In the genomic region with DNA sequence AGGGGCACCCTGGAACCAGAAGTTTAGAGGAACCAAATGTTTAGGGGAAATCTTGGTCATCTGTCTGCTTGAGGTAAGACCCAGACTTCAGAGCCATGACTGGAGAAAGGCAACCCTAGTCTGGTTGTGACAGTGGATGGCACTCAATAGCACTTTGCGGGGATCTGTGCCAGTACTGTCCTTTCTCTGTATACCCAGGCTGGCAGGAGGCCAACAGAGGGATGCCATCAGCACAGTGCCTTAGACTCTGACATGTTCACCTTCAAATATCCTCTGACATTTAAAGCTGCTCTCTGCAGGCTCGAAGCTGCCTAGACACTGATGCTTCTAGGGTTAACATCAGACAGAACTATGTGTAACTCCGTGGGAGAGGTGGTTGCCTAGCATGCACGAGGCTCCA, we compare ENCODE assay signal across 18 mouse cellular contexts. TPM values are rescaled to one million over a fixed set of nuclear protein-coding genes. Genes with fewer than 3 reads are reported as not detected.
DNase-seq lines count a peak whose midpoint lies in the region; ATAC-seq and TF ChIP-seq lines count a peak whose summit lies in the region.
"Had no signal": no experiment of that assay in that cellular context is flagged by ENCODE, and none has a peak within 500 bp of the region (broad histone marks: within the 10 kb centered on the region; RNA-seq: fewer than 3 reads in every experiment).

No protein-coding gene starts in this region.

- 0 out of 2 replicates have a peak, but pooled peaks cover 5% of the 10 kb centered on the region for H3K9me3 ChIP-seq in liver, embryonic 12.5 days (replicated peaks)

- no peaks in the 10 kb centered on the region for H3K4me1 ChIP-seq in liver, adult 2 months (ENCODE audit: control insufficient read depth, insufficient read depth, low read length)
- H3K4me1 ChIP-seq in liver, embryonic 12.5 days = no peaks in the 10 kb centered on the region
- H3K4me1 ChIP-seq: limb, embryonic 12.5 days had no signal

- H3K4me3 ChIP-seq in liver, adult 2 months (ENCODE audit: insufficient read depth, low read depth, low read length) = no peak overlapping the region
- H3K4me3 ChIP-seq in liver, embryonic 12.5 days = no peak overlapping the region
- H3K4me3 ChIP-seq: erythroblast, embryonic 14.5 days; limb, embryonic 12.5 days had no signal

- no peak overlapping the region for H3K9ac ChIP-seq in liver, adult 2 months (ENCODE audit: low read depth, low read length)
- no peak overlapping the region for H3K9ac ChIP-seq in liver, embryonic 12.5 days
- H3K9ac ChIP-seq: limb, embryonic 12.5 days; liver, postnatal 0 days had no signal

- H3K79me2 ChIP-seq in liver, adult 2 months (ENCODE audit: control insufficient read depth, insufficient read depth, low read length) = no peaks in the 10 kb centered on the region

- no peaks in the 10 kb centered on the region for H3K27me3 ChIP-seq in liver, adult 2 months (ENCODE audit: control insufficient read depth, insufficient read depth, low read length)
- H3K27me3 ChIP-seq in liver, embryonic 12.5 days (replicated peaks) = no peaks in the 10 kb centered on the region
- H3K27me3 ChIP-seq: limb, embryonic 12.5 days had no signal

- no peak for TF ChIP-seq CTCF in liver, adult 2 months (IDR thresholded peaks at IDR 0.05; ENCODE audit: low read depth, low read length)

- H3K4me2 ChIP-seq in liver, embryonic 12.5 days = no peak overlapping the region
- H3K4me2 ChIP-seq: limb, embryonic 12.5 days had no signal

- H3K36me3 ChIP-seq in liver, adult 2 months (ENCODE audit: control insufficient read depth, insufficient read depth, low read length) = peaks cover 2% of the 10 kb centered on the region; the same call in 1 of the 2 replicates
- peaks cover 10% of the 10 kb centered on the region for H3K36me3 ChIP-seq in liver, embryonic 12.5 days

- 40% methylated on average over 4 of the region's 4 CpGs for WGBS in liver, adult 2 months
- WGBS in liver, embryonic 12.5 days (ENCODE audit: insufficient replicate concordance) = 65% methylated on average over 4 of the region's 4 CpGs

- 0 out of 2 replicates have a peak, but pooled peaks have one; percentile 45 for ATAC-seq in cerebellum, adult (ENCODE audit: insufficient number of reproducible peaks, low FRiP score, low TSS enrichment)
- ATAC-seq in liver, embryonic 12.5 days = no peak
- ATAC-seq in CD4-positive, CD25-positive, alpha-beta regulatory T cell, adult 4 months = no peak
- ATAC-seq: intestine, embryonic 16.5 days; liver, postnatal 0 days had no signal

- DNase-seq in cerebellum, postnatal 4 days (ENCODE audit: low spot score in 2 of 2) = no peak
- peak; percentile 31 for DNase-seq in liver, adult 2 months (ENCODE audit: extremely low read depth, low read depth, low spot score)
- DNase-seq in adrenal gland, postnatal 25 days = peak; percentile 39
- peak; percentile 47 for DNase-seq in cerebellum, adult 9-11 months
- DNase-seq in lung, postnatal 14 days = no peak
- DNase-seq: gastrocnemius, postnatal 36 days; kidney, postnatal 14 days; layer of hippocampus, postnatal 36 days; liver, postnatal 0 days had no signal

- TF ChIP-seq POLR2A in liver, adult 2 months (IDR thresholded peaks at IDR 0.05; ENCODE audit: extremely low read depth, insufficient read depth, low read length) = no peak

- no peak overlapping the region for H3K27ac ChIP-seq in liver, adult 2 months (replicated peaks; ENCODE audit: insufficient read depth, low read depth, low read length)
- no peak overlapping the region for H3K27ac ChIP-seq in liver, embryonic 12.5 days
- H3K27ac ChIP-seq: limb, embryonic 12.5 days had no signal

RNA-seq across cellular contexts. Expression of gene Mmp21, which starts 0.4 kb away (rescaled TPM):
- total RNA-seq in liver, adult 2 months (2014; rRNA removed) = not detected in 2 replicates
- polyA plus RNA-seq in liver, adult 2 months (2012; rRNA removed) = not detected in 2 replicates
- polyA plus RNA-seq in liver, embryonic 12.5 days (2016; fragmentation: Nextera tagmentation; extraction: Ambion mirVana) = not detected in 2 replicates
- not detected in 2 replicates for total RNA-seq in adrenal gland, postnatal 25 days (2021)
- under 1 TPM in 1 of 2 experiments, not detected in 1; 0.47 TPM for polyA plus RNA-seq in CD4-positive, CD25-positive, alpha-beta regulatory T cell, adult 4 months (2017; shearing (Covaris generic))
- total RNA-seq: gastrocnemius, postnatal 36 days; hematopoietic stem cell, adult 5-6 weeks; megakaryocyte progenitor cell, adult 5-6 weeks; monocyte, adult 5-6 weeks had no signal
- polyA plus RNA-seq: intestine, embryonic 16.5 days; limb, embryonic 12.5 days had no signal

RNA-seq across cellular contexts. Expression of gene Bccip, which starts 29.7 kb away (rescaled TPM):
- total RNA-seq in liver, adult 2 months (2014; rRNA removed) = 72.8 and 76.0 TPM in 2 replicates
- 32.1 and 32.2 TPM in 2 replicates for polyA plus RNA-seq in liver, adult 2 months (2012; rRNA removed)
- 132 and 135 TPM in 2 replicates for polyA plus RNA-seq in liver, embryonic 12.5 days (2016; fragmentation: Nextera tagmentation; extraction: Ambion mirVana)
- 54.8 and 64.9 TPM in 2 replicates for total RNA-seq in adrenal gland, postnatal 25 days (2021)
- 100 to 1,000 TPM; 159 to 194 TPM for polyA plus RNA-seq in CD4-positive, CD25-positive, alpha-beta regulatory T cell, adult 4 months (2017; shearing (Covaris generic))

RNA-seq across cellular contexts. Expression of gene Uros, which starts 30.4 kb away (rescaled TPM):
- total RNA-seq in liver, adult 2 months (2014; rRNA removed) = 21.6 and 26.6 TPM in 2 replicates
- polyA plus RNA-seq in liver, adult 2 months (2012; rRNA removed) = 21.4 and 23.9 TPM in 2 replicates
- polyA plus RNA-seq in liver, embryonic 12.5 days (2016; fragmentation: Nextera tagmentation; extraction: Ambion mirVana) = 180 and 189 TPM in 2 replicates
- 15.5 and 18.2 TPM in 2 replicates for total RNA-seq in adrenal gland, postnatal 25 days (2021)
- polyA plus RNA-seq in CD4-positive, CD25-positive, alpha-beta regulatory T cell, adult 4 months (2017; shearing (Covaris generic)) = 10 to 100 TPM; 37.8 to 38.8 TPM

RNA-seq across cellular contexts. Expression of gene Edrf1, which starts 42.1 kb away (rescaled TPM):
- total RNA-seq in liver, adult 2 months (2014; rRNA removed) = 17.8 and 18.7 TPM in 2 replicates
- 6.4 and 8.0 TPM in 2 replicates for polyA plus RNA-seq in liver, adult 2 months (2012; rRNA removed)
- polyA plus RNA-seq in liver, embryonic 12.5 days (2016; fragmentation: Nextera tagmentation; extraction: Ambion mirVana) = 18.6 and 19.2 TPM in 2 replicates
- total RNA-seq in adrenal gland, postnatal 25 days (2021) = 20.7 and 22.8 TPM in 2 replicates
- polyA plus RNA-seq in CD4-positive, CD25-positive, alpha-beta regulatory T cell, adult 4 months (2017; shearing (Covaris generic)) = 10 to 100 TPM; 16.4 to 18.5 TPM

Comparison
In these comparisons a context has a peak if more than half of its experiments do, and no peak if none do; other contexts are left out.
1. DNase-seq: peak in liver, adult 2 months (single experiment), adrenal gland, postnatal 25 days (single experiment) and cerebellum, adult 9-11 months (single experiment); none in cerebellum, postnatal 4 days (0 of 2) and lung, postnatal 14 days (single experiment).